Mouse (Mus musculus) ovary, adult 18-20 months (tissue): ENCODE measurements at regions not wholly inside any gene's neighbourhood (a gene's known extent, or its start where the extent isn't known, plus 50 kb on each side); places are given as distances from the start of the nearest gene placed in this dataset.

Experiments
- DNase-seq: peaks from one replicate; pipeline ENCODE4 v3.0.0; 2022; ENCODE audit warnings: low spot score, mixed read lengths

- DNase-seq, result no peak
Measured at GRCm38 (mm10) chr6:66236368-66236767, 284.0 kb downstream of the 4930544G11Rik start.

- no peak for DNase-seq
Measured at GRCm38 (mm10) chr6:66255378-66255777, 279.8 kb upstream of the Mad2l1 start.

- no peak for DNase-seq
Measured at GRCm38 (mm10) chr6:66263429-66263828, 271.8 kb upstream of the Mad2l1 start.

- DNase-seq, result no peak
Measured at GRCm38 (mm10) chr6:66263918-66264317, 271.3 kb upstream of the Mad2l1 start.

- DNase-seq, result no peak
Measured at GRCm38 (mm10) chr6:66268427-66268826, 266.8 kb upstream of the Mad2l1 start.

GRCm38 (mm10) chr6:66271414-66272206, 263.6 kb upstream of the Mad2l1 start:
- DNase-seq, result peak; percentile 4

GRCm38 (mm10) chr6:66272216-66272615, 263.0 kb upstream of the Mad2l1 start:
- DNase-seq, result peak; percentile 5

- DNase-seq, result no peak
Measured at GRCm38 (mm10) chr6:66274737-66275136, 260.5 kb upstream of the Mad2l1 start.

- DNase-seq, result no peak
Measured at GRCm38 (mm10) chr6:66280701-66281100, 254.5 kb upstream of the Mad2l1 start.

GRCm38 (mm10) chr6:66282566-66283115, 252.5 kb upstream of the Mad2l1 start:
- no peak for DNase-seq

GRCm38 (mm10) chr6:66283521-66283920, 251.7 kb upstream of the Mad2l1 start:
- no peak for DNase-seq

- no peak for DNase-seq
Measured at GRCm38 (mm10) chr6:66287607-66288006, 247.6 kb upstream of the Mad2l1 start.

- no peak for DNase-seq
Measured at GRCm38 (mm10) chr6:66289196-66289595, 246.0 kb upstream of the Mad2l1 start.

- no peak for DNase-seq
Measured at GRCm38 (mm10) chr6:66291576-66291975, 243.6 kb upstream of the Mad2l1 start.

GRCm38 (mm10) chr6:66298056-66298455, 237.1 kb upstream of the Mad2l1 start:
- no peak for DNase-seq

GRCm38 (mm10) chr6:66300189-66300588, 235.0 kb upstream of the Mad2l1 start:
- DNase-seq, result no peak

- DNase-seq, result no peak
Measured at GRCm38 (mm10) chr6:66344848-66345247, 190.3 kb upstream of the Mad2l1 start.

- no peak for DNase-seq
Measured at GRCm38 (mm10) chr6:66347356-66347755, 187.8 kb upstream of the Mad2l1 start.

- DNase-seq, result no peak
Measured at GRCm38 (mm10) chr6:66361130-66361529, 174.1 kb upstream of the Mad2l1 start.

- no peak for DNase-seq
Measured at GRCm38 (mm10) chr6:66367263-66367662, 167.9 kb upstream of the Mad2l1 start.

- DNase-seq, result no peak
Measured at GRCm38 (mm10) chr6:66381279-66381934, 153.8 kb upstream of the Mad2l1 start.

GRCm38 (mm10) chr6:66382347-66383010, 152.7 kb upstream of the Mad2l1 start:
- DNase-seq, result no peak

GRCm38 (mm10) chr6:66395147-66395546, 140.0 kb upstream of the Mad2l1 start:
- no peak for DNase-seq
